Mouse (Mus musculus): ENCODE measurements around the gene Kit. TPM values are rescaled to one million over a fixed set of nuclear protein-coding genes. Genes with fewer than 3 reads are reported as not detected.

Gene Kit
- total RNA-seq, 1 experiment: 37.3 TPM

- H3K4me3 ChIP-seq (ENCODE audit: insufficient read depth in 1 of 2, low read depth in 1 of 2, low read length in 2 of 2, poor library complexity in 1 of 2, severe bottlenecking in 1 of 2): no peak overlapping the region
- no peak for DNase-seq (ENCODE audit: low read depth, low spot score)
- in situ Hi-C loops (cut with MboI; ENCODE audit: low sequenced_read_pairs in 2 of 2, unreplicated experiment in 2 of 2): no loop called here
- peaks cover 6% of the 10 kb centered on the region; the same call in 1 of the 2 replicates for H3K36me3 ChIP-seq (ENCODE audit: control insufficient read depth, insufficient read depth, low read length, poor library complexity, severe bottlenecking)
- H3K9me3 ChIP-seq (ENCODE audit: control insufficient read depth, insufficient read depth, low read depth, low read length): no peaks in the 10 kb centered on the region
- H3K9ac ChIP-seq (ENCODE audit: insufficient read depth, low read depth, low read length, poor library complexity, severe bottlenecking): no peak overlapping the region
- H3K27ac ChIP-seq (ENCODE audit: insufficient read depth, low read depth, low read length, poor library complexity, severe bottlenecking): no peak overlapping the region
- H3K4me1 ChIP-seq (ENCODE audit: control insufficient read depth in 2 of 2, insufficient read depth in 2 of 2, low read length in 2 of 2, poor library complexity in 1 of 2): peaks cover 4 to 8% of the 10 kb centered on the region in 2 experiments; a peak in 2 of 4 replicates
- TF ChIP-seq HCFC1 (IDR thresholded peaks at IDR 0.05; ENCODE audit: borderline replicate concordance, insufficient read depth, low read length) (no peak), ZC3H11A (IDR thresholded peaks at IDR 0.05; ENCODE audit: borderline replicate concordance, low read depth, low read length) (no peak), CHD2 (IDR thresholded peaks at IDR 0.05; ENCODE audit: low read depth, low read length) (no peak), MAFK (IDR thresholded peaks at IDR 0.05; ENCODE audit: insufficient read depth, low read depth, low read length) (no peak), ZNF384 (IDR thresholded peaks at IDR 0.05; ENCODE audit: low read depth, low read length) (no peak)
Observed at GRCm38 (mm10) chr5:75623993-75624706, 49.4 kb downstream of the Kit start.

- no peak for DNase-seq (ENCODE audit: low read depth, low spot score)
- no peaks in the 10 kb centered on the region for H3K9me3 ChIP-seq (ENCODE audit: control insufficient read depth, insufficient read depth, low read depth, low read length)
- no peak overlapping the region for H3K27ac ChIP-seq (ENCODE audit: insufficient read depth, low read depth, low read length, poor library complexity, severe bottlenecking)
- in situ Hi-C loops (cut with MboI; ENCODE audit: low sequenced_read_pairs in 2 of 2, unreplicated experiment in 2 of 2): no loop called here
- no peak overlapping the region for H3K9ac ChIP-seq (ENCODE audit: insufficient read depth, low read depth, low read length, poor library complexity, severe bottlenecking)
- H3K4me3 ChIP-seq (ENCODE audit: insufficient read depth in 1 of 2, low read depth in 1 of 2, low read length in 2 of 2, poor library complexity in 1 of 2, severe bottlenecking in 1 of 2): no peak overlapping the region
- peaks cover 6% of the 10 kb centered on the region; the same call in 1 of the 2 replicates for H3K36me3 ChIP-seq (ENCODE audit: control insufficient read depth, insufficient read depth, low read length, poor library complexity, severe bottlenecking)
- peaks cover 4 to 8% of the 10 kb centered on the region in 2 experiments; a peak in 2 of 4 replicates for H3K4me1 ChIP-seq (ENCODE audit: control insufficient read depth in 2 of 2, insufficient read depth in 2 of 2, low read length in 2 of 2, poor library complexity in 1 of 2)
- TF ChIP-seq ZNF384 (IDR thresholded peaks at IDR 0.05; ENCODE audit: low read depth, low read length): no peak
- TF ChIP-seq HCFC1 (IDR thresholded peaks at IDR 0.05; ENCODE audit: borderline replicate concordance, insufficient read depth, low read length): no peak
- TF ChIP-seq MAFK (IDR thresholded peaks at IDR 0.05; ENCODE audit: insufficient read depth, low read depth, low read length): no peak
- TF ChIP-seq ZC3H11A (IDR thresholded peaks at IDR 0.05; ENCODE audit: borderline replicate concordance, low read depth, low read length): no peak
- TF ChIP-seq CHD2 (IDR thresholded peaks at IDR 0.05; ENCODE audit: low read depth, low read length): no peak
Observed at GRCm38 (mm10) chr5:75625059-75625458, 50.3 kb downstream of the Kit start.

GRCm38 (mm10) chr5:75626284-75626683 is 51.6 kb downstream of the Kit start:
- H3K4me3 ChIP-seq (ENCODE audit: insufficient read depth in 1 of 2, low read depth in 1 of 2, low read length in 2 of 2, poor library complexity in 1 of 2, severe bottlenecking in 1 of 2): no peak overlapping the region
- in situ Hi-C loops (cut with MboI; ENCODE audit: low sequenced_read_pairs in 2 of 2, unreplicated experiment in 2 of 2): no loop called here
- no peak overlapping the region for H3K9ac ChIP-seq (ENCODE audit: insufficient read depth, low read depth, low read length, poor library complexity, severe bottlenecking)
- TF ChIP-seq MAFK (IDR thresholded peaks at IDR 0.05; ENCODE audit: insufficient read depth, low read depth, low read length): no peak
- TF ChIP-seq ZNF384 (IDR thresholded peaks at IDR 0.05; ENCODE audit: low read depth, low read length): no peak
- no peak for TF ChIP-seq HCFC1 (IDR thresholded peaks at IDR 0.05; ENCODE audit: borderline replicate concordance, insufficient read depth, low read length)
- no peak for TF ChIP-seq CHD2 (IDR thresholded peaks at IDR 0.05; ENCODE audit: low read depth, low read length)
- no peak for TF ChIP-seq ZC3H11A (IDR thresholded peaks at IDR 0.05; ENCODE audit: borderline replicate concordance, low read depth, low read length)
- H3K27ac ChIP-seq (ENCODE audit: insufficient read depth, low read depth, low read length, poor library complexity, severe bottlenecking): peak overlapping the region; percentile 60; the same call in 1 of the 2 replicates
- no peaks in the 10 kb centered on the region for H3K9me3 ChIP-seq (ENCODE audit: control insufficient read depth, insufficient read depth, low read depth, low read length)
- peaks cover 4 to 8% of the 10 kb centered on the region in 2 experiments; a peak in 2 of 4 replicates for H3K4me1 ChIP-seq (ENCODE audit: control insufficient read depth in 2 of 2, insufficient read depth in 2 of 2, low read length in 2 of 2, poor library complexity in 1 of 2)
- DNase-seq (ENCODE audit: low read depth, low spot score): peak; percentile 69
- H3K36me3 ChIP-seq (ENCODE audit: control insufficient read depth, insufficient read depth, low read length, poor library complexity, severe bottlenecking): peaks cover 3% of the 10 kb centered on the region; the same call in 1 of the 2 replicates

- in situ Hi-C loops (cut with MboI; ENCODE audit: low sequenced_read_pairs in 2 of 2, unreplicated experiment in 2 of 2): no loop called here
- no peak for TF ChIP-seq MAFK (IDR thresholded peaks at IDR 0.05; ENCODE audit: insufficient read depth, low read depth, low read length)
- no peak for TF ChIP-seq ZNF384 (IDR thresholded peaks at IDR 0.05; ENCODE audit: low read depth, low read length)
- TF ChIP-seq ZC3H11A (IDR thresholded peaks at IDR 0.05; ENCODE audit: borderline replicate concordance, low read depth, low read length): no peak
- no peak for TF ChIP-seq CHD2 (IDR thresholded peaks at IDR 0.05; ENCODE audit: low read depth, low read length)
- no peak for TF ChIP-seq HCFC1 (IDR thresholded peaks at IDR 0.05; ENCODE audit: borderline replicate concordance, insufficient read depth, low read length)
Observed at GRCm38 (mm10) chr5:75626703-75627102, 52.0 kb downstream of the Kit start.

More at GRCm38 (mm10) chr5:75626703-75627102, 52.0 kb downstream of the Kit start:
- H3K27ac ChIP-seq (ENCODE audit: insufficient read depth, low read depth, low read length, poor library complexity, severe bottlenecking): peak overlapping the region; percentile 60; the same call in 1 of the 2 replicates
- H3K4me3 ChIP-seq (ENCODE audit: insufficient read depth in 1 of 2, low read depth in 1 of 2, low read length in 2 of 2, poor library complexity in 1 of 2, severe bottlenecking in 1 of 2): no peak overlapping the region
- peaks cover 3% of the 10 kb centered on the region; the same call in 1 of the 2 replicates for H3K36me3 ChIP-seq (ENCODE audit: control insufficient read depth, insufficient read depth, low read length, poor library complexity, severe bottlenecking)
- H3K9me3 ChIP-seq (ENCODE audit: control insufficient read depth, insufficient read depth, low read depth, low read length): no peaks in the 10 kb centered on the region
- H3K9ac ChIP-seq (ENCODE audit: insufficient read depth, low read depth, low read length, poor library complexity, severe bottlenecking): no peak overlapping the region
- peaks cover 4 to 8% of the 10 kb centered on the region in 2 experiments; a peak in 2 of 4 replicates for H3K4me1 ChIP-seq (ENCODE audit: control insufficient read depth in 2 of 2, insufficient read depth in 2 of 2, low read length in 2 of 2, poor library complexity in 1 of 2)
- no peak for DNase-seq (ENCODE audit: low read depth, low spot score)
